ENCODE assay signal across 8 mouse cellular contexts in genomic region chr10:44530067-44530360, GRCm38 (mm10). TPM values are rescaled to one million over a fixed set of nuclear protein-coding genes. Genes with fewer than 3 reads are reported as not detected.
DNase-seq lines count a peak whose midpoint lies in the region; ATAC-seq and TF ChIP-seq lines count a peak whose summit lies in the region.

No protein-coding gene starts in this region.

- H3K27ac ChIP-seq in forebrain, embryonic 10.5 days, result peak overlapping the region; percentile 77; the same call in 1 of the 2 replicates
- 0 out of 2 replicates have a peak overlapping the region, but pooled peaks have one; percentile 47 for H3K27ac ChIP-seq in limb, embryonic 12.5 days
- H3K27ac ChIP-seq in small intestine, adult 2 months (ENCODE audit: insufficient read depth, low read depth, low read length), result no peak overlapping the region

- peaks cover 95% of the 10 kb centered on the region for H3K27me3 ChIP-seq in forebrain, embryonic 10.5 days (ENCODE audit: poor library complexity, severe bottlenecking)
- H3K27me3 ChIP-seq in limb, embryonic 12.5 days, result peaks cover 28% of the 10 kb centered on the region
- H3K27me3 ChIP-seq in small intestine, adult 2 months (ENCODE audit: control insufficient read depth, insufficient read depth, low read length), result peaks cover 26% of the 10 kb centered on the region

- TF ChIP-seq CTCF in lung, adult 2 months (IDR thresholded peaks at IDR 0.05; ENCODE audit: insufficient read depth, low read length), result no peak
- no peak for TF ChIP-seq CTCF in small intestine, adult 2 months (IDR thresholded peaks at IDR 0.05; ENCODE audit: extremely low read depth, insufficient read length, insufficient replicate concordance, low read depth, low read length)

- H3K9ac ChIP-seq in limb, embryonic 12.5 days (replicated peaks), result peak overlapping the region; percentile 67

- DNase-seq in lung, adult 2 months, result no peak
- no peak for DNase-seq in lung, postnatal 36 days
- no peak for DNase-seq in forebrain, embryonic 10.5 days (ENCODE audit: extremely low spot score, low spot score)
- DNase-seq in layer of hippocampus, postnatal 25 days (ENCODE audit: extremely low spot score in 1 of 2, low spot score in 1 of 2), result no peak
- no peak for DNase-seq in embryo, embryonic 10 days (ENCODE audit: low spot score)

- peak overlapping the region; percentile 71 for H3K4me2 ChIP-seq in limb, embryonic 12.5 days

- no peaks in the 10 kb centered on the region for H3K9me3 ChIP-seq in forebrain, embryonic 10.5 days
- no peaks in the 10 kb centered on the region for H3K9me3 ChIP-seq in limb, embryonic 12.5 days

- ATAC-seq in limb, embryonic 12.5 days (ENCODE audit: insufficient number of reproducible peaks, insufficient read depth, low FRiP score, low TSS enrichment, low read depth), result no peak
- no peak for ATAC-seq in inflammation-experienced regulatory T-cells, adult 6 months

- peak overlapping the region; percentile 93 for H3K4me3 ChIP-seq in lung, adult 2 months (replicated peaks; ENCODE audit: extremely low read depth, low read depth, low read length)
- H3K4me3 ChIP-seq in forebrain, embryonic 10.5 days, result peak overlapping the region; percentile 62
- H3K4me3 ChIP-seq in limb, embryonic 12.5 days (replicated peaks), result peak overlapping the region; percentile 52
- peak overlapping the region; percentile 89; the same call in 1 of the 2 replicates for H3K4me3 ChIP-seq in small intestine, adult 2 months (ENCODE audit: low read depth, low read length)

- WGBS in lung, adult 2 months, result 12% methylated on average over 5 of the region's 5 CpGs
- WGBS in forebrain, embryonic 10.5 days, result 2% methylated on average over 5 of the region's 5 CpGs
- 5% methylated on average over 5 of the region's 5 CpGs for WGBS in limb, embryonic 12.5 days
- WGBS in small intestine, adult 2 months, result 16% methylated on average over 5 of the region's 5 CpGs

- no peak for TF ChIP-seq POLR2A in lung, adult 2 months (IDR thresholded peaks at IDR 0.05; ENCODE audit: borderline replicate concordance, extremely low read depth, low read depth, low read length)
- TF ChIP-seq POLR2A in small intestine, adult 2 months (IDR thresholded peaks at IDR 0.05; ENCODE audit: low read depth, low read length), result no peak

- peaks cover 2% of the 10 kb centered on the region for H3K4me1 ChIP-seq in lung, adult 2 months (ENCODE audit: control insufficient read depth, insufficient read depth, low read length)
- H3K4me1 ChIP-seq in forebrain, embryonic 10.5 days, result peaks cover 35% of the 10 kb centered on the region
- H3K4me1 ChIP-seq in limb, embryonic 12.5 days (replicated peaks), result peaks cover 23% of the 10 kb centered on the region
- peaks cover 10% of the 10 kb centered on the region for H3K4me1 ChIP-seq in small intestine, adult 2 months (ENCODE audit: control insufficient read depth, insufficient read depth, insufficient read length, low read length)

- H3K36me3 ChIP-seq in forebrain, embryonic 10.5 days (replicated peaks), result no peaks in the 10 kb centered on the region
- no peaks in the 10 kb centered on the region for H3K36me3 ChIP-seq in limb, embryonic 12.5 days
- no peaks in the 10 kb centered on the region for H3K36me3 ChIP-seq in small intestine, adult 2 months (ENCODE audit: control insufficient read depth, insufficient read depth, low read length)

RNA-seq across cellular contexts. Expression of gene Prdm1, which starts 1.7 kb away (rescaled TPM):
- polyA plus RNA-seq in lung, adult 2 months (2012; rRNA removed), result 4.9 and 7.9 TPM in 2 replicates
- 0.73 and 1.2 TPM in 2 replicates for polyA plus RNA-seq in forebrain, embryonic 10.5 days (2016; fragmentation: Nextera tagmentation; extraction: Ambion mirVana)
- 3.7 and 5.5 TPM in 2 replicates for polyA plus RNA-seq in limb, embryonic 12.5 days (2016; fragmentation: Nextera tagmentation; extraction: Ambion mirVana)
- 3.7 and 8.3 TPM in 2 replicates for polyA plus RNA-seq in small intestine, adult 2 months (2012; rRNA removed)
- total RNA-seq in layer of hippocampus, postnatal 25 days (2021), result under 1 TPM; 0.35 to 0.62 TPM
- 10 to 100 TPM; 11.2 to 27.7 (median 12.4) TPM for polyA plus RNA-seq in inflammation-experienced regulatory T-cells, adult 6 months (2017; shearing (Covaris generic))
